Mouse (Mus musculus): ENCODE measurements around the gene Ctnna3.

DNA sequence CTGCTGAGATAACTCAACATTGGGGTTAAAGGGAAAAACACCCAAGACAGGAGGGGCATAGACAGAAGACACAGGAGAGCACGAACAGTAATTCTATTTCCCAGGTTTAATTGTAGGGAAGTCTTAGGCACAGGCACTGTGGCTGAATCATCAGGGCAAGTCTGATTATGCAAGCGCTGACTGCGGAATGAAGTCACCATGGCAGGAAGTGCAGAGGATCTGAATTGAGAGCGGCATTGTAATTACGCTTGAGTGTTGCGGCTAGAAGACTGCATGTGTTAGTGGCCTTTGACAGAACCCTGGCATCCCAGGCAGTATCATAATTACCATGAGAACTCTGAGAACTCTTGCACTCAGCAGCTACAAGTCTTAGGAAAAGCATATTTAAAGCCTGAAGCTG is 593.4 kb downstream of the Ctnna3 start:
- no peak for TF ChIP-seq CTCF (IDR thresholded peaks at IDR 0.05; ENCODE audit: low read depth)
- no peak for TF ChIP-seq EP300 (IDR thresholded peaks at IDR 0.05; ENCODE audit: low read depth)
